Mouse (Mus musculus) cerebellum, adult 2 months (tissue): ENCODE measurements around the gene Tbc1d13.

Experiments used
- CTCF ChIP-seq: fragments of 200-500 bp; IDR thresholded peaks from 2 replicates; pipeline ENCODE4 v1.5.1; 2011; ENCODE audit warnings: low read depth, mild to moderate bottlenecking, control low read depth, low read length, moderate library complexity, borderline replicate concordance; ENCODE audit not compliant: insufficient read depth
- POLR2A ChIP-seq: fragments of 200-500 bp; IDR thresholded peaks from 2 replicates; pipeline ENCODE4 v1.6.1; 2011; ENCODE audit warnings: low read length, control low read depth, borderline replicate concordance; ENCODE audit not compliant: insufficient read depth

GRCm38 (mm10) chr2:30183721-30184120 lies 50.2 kb downstream of the Tbc1d13 start:
- TF ChIP-seq POLR2A (no peak), CTCF (no peak)
